Comparison of ENCODE assay signal across 8 mouse cellular contexts in genomic region chr7:63757136-63757677, GRCm38 (mm10).
DNase-seq lines count a peak whose midpoint lies in the region; ATAC-seq and TF ChIP-seq lines count a peak whose summit lies in the region.

No protein-coding gene starts in this region.

- H3K9ac ChIP-seq in kidney, embryonic 15.5 days, result no peak overlapping the region
- H3K9ac ChIP-seq in embryonic facial prominence, embryonic 12.5 days, result no peak overlapping the region
- H3K9ac ChIP-seq in forebrain, postnatal 0 days, result no peak overlapping the region; the same call in 1 of the 2 replicates
- H3K9ac ChIP-seq in midbrain, embryonic 15.5 days, result no peak overlapping the region

- peak overlapping the region; percentile 47 for H3K4me3 ChIP-seq in kidney, embryonic 15.5 days (replicated peaks)
- peak overlapping the region; percentile 41 for H3K4me3 ChIP-seq in embryonic facial prominence, embryonic 12.5 days
- peak overlapping the region; percentile 49 for H3K4me3 ChIP-seq in forebrain, postnatal 0 days (ENCODE audit: low read depth, low read length)
- peak overlapping the region; percentile 51 for H3K4me3 ChIP-seq in midbrain, embryonic 15.5 days
- H3K4me3 ChIP-seq in left cerebral cortex, adult 2 months, result no peak overlapping the region; the same call in 1 of the 2 replicates

- intact Hi-C loops in left cerebral cortex, adult 2 months (cut with DNase I), result no loop called here

- peaks cover 87% of the 10 kb centered on the region for H3K27me3 ChIP-seq in kidney, embryonic 15.5 days
- H3K27me3 ChIP-seq in embryonic facial prominence, embryonic 12.5 days, result peaks cover 85% of the 10 kb centered on the region
- H3K27me3 ChIP-seq in forebrain, postnatal 0 days (ENCODE audit: insufficient read depth, low read length), result peaks cover 36% of the 10 kb centered on the region
- H3K27me3 ChIP-seq in midbrain, embryonic 15.5 days (replicated peaks), result peaks cover 69% of the 10 kb centered on the region

- WGBS in kidney, embryonic 15.5 days, result 5% methylated on average over 25 of the region's 25 CpGs
- WGBS in embryonic facial prominence, embryonic 12.5 days, result 8% methylated on average over 25 of the region's 25 CpGs
- WGBS in forebrain, postnatal 0 days, result 8% methylated on average over 25 of the region's 25 CpGs
- 6% methylated on average over 25 of the region's 25 CpGs for WGBS in midbrain, embryonic 15.5 days

- H3K9me3 ChIP-seq in kidney, embryonic 15.5 days (replicated peaks), result no peaks in the 10 kb centered on the region
- no peaks in the 10 kb centered on the region for H3K9me3 ChIP-seq in embryonic facial prominence, embryonic 12.5 days
- no peaks in the 10 kb centered on the region for H3K9me3 ChIP-seq in forebrain, postnatal 0 days (ENCODE audit: low read length)
- no peaks in the 10 kb centered on the region for H3K9me3 ChIP-seq in midbrain, embryonic 15.5 days

- ATAC-seq in kidney, embryonic 15.5 days (replicated peaks; ENCODE audit: low FRiP score), result no peak
- ATAC-seq in embryonic facial prominence, embryonic 12.5 days (ENCODE audit: insufficient number of reproducible peaks, insufficient read depth, low FRiP score, low TSS enrichment), result no peak
- ATAC-seq in forebrain, postnatal 0 days, result no peak
- no peak for ATAC-seq in midbrain, embryonic 15.5 days (replicated peaks)

- peak overlapping the region; percentile 75 for H3K4me2 ChIP-seq in kidney, embryonic 15.5 days
- H3K4me2 ChIP-seq in embryonic facial prominence, embryonic 12.5 days (replicated peaks), result peak overlapping the region; percentile 67
- H3K4me2 ChIP-seq in forebrain, postnatal 0 days (ENCODE audit: low read depth), result peak overlapping the region; percentile 72
- H3K4me2 ChIP-seq in midbrain, embryonic 15.5 days, result peak overlapping the region; percentile 79

- H3K27ac ChIP-seq in kidney, embryonic 15.5 days, result no peak overlapping the region
- H3K27ac ChIP-seq in embryonic facial prominence, embryonic 12.5 days, result no peak overlapping the region
- H3K27ac ChIP-seq in forebrain, postnatal 0 days (ENCODE audit: low read depth, low read length), result no peak overlapping the region
- no peak overlapping the region for H3K27ac ChIP-seq in midbrain, embryonic 15.5 days
- H3K27ac ChIP-seq in left cerebral cortex, adult 2 months, result no peak overlapping the region

- peaks cover 33% of the 10 kb centered on the region for H3K4me1 ChIP-seq in kidney, embryonic 15.5 days
- H3K4me1 ChIP-seq in embryonic facial prominence, embryonic 12.5 days, result peaks cover 13% of the 10 kb centered on the region
- peaks cover 11% of the 10 kb centered on the region; the same call in 1 of the 2 replicates for H3K4me1 ChIP-seq in forebrain, postnatal 0 days (ENCODE audit: insufficient read depth)
- peaks cover 41% of the 10 kb centered on the region for H3K4me1 ChIP-seq in midbrain, embryonic 15.5 days

- no peak for DNase-seq in kidney, postnatal 4 days
- no peak for DNase-seq in forebrain, postnatal 0 days
- no peak for DNase-seq in adrenal gland, postnatal 36 days
- DNase-seq in left cerebral cortex, adult 2 months (ENCODE audit: extremely low spot score in 1 of 2, low spot score in 2 of 2), result no peak
- DNase-seq in right cerebral cortex, adult 18-20 months, result no peak

- no peak for TF ChIP-seq CTCF in forebrain, postnatal 0 days (IDR thresholded peaks at IDR 0.05; ENCODE audit: low read depth)
- no peak for TF ChIP-seq CTCF in left cerebral cortex, adult 2 months (IDR thresholded peaks at IDR 0.05)

- H3K36me3 ChIP-seq in kidney, embryonic 15.5 days, result no peaks in the 10 kb centered on the region
- no peaks in the 10 kb centered on the region for H3K36me3 ChIP-seq in embryonic facial prominence, embryonic 12.5 days
- no peaks in the 10 kb centered on the region for H3K36me3 ChIP-seq in forebrain, postnatal 0 days (ENCODE audit: insufficient read depth)
- no peaks in the 10 kb centered on the region for H3K36me3 ChIP-seq in midbrain, embryonic 15.5 days (replicated peaks)
